Mouse (Mus musculus) cerebellum, adult 11-12 months (tissue): ENCODE results near the gene Mctp2.

Source experiments
- DNase-seq: peaks from one replicate; pipeline ENCODE4 v3.0.0; 2022

Gene Mctp2

GRCm38 (mm10) chr7:72071418-72072184 lies 234.8 kb downstream of the Mctp2 start:
- DNase-seq = no peak

- DNase-seq = no peak
Measured at GRCm38 (mm10) chr7:72068454-72068853, 238.0 kb downstream of the Mctp2 start.

GRCm38 (mm10) chr7:72066352-72066751 lies 240.1 kb downstream of the Mctp2 start:
- DNase-seq = no peak

GRCm38 (mm10) chr7:72051759-72052158 lies 254.6 kb downstream of the Mctp2 start:
- DNase-seq = no peak

GRCm38 (mm10) chr7:72047588-72048585 lies 258.5 kb downstream of the Mctp2 start:
- DNase-seq = no peak
